ENCODE assay signal across 13 mouse cellular contexts in the genomic region with DNA sequence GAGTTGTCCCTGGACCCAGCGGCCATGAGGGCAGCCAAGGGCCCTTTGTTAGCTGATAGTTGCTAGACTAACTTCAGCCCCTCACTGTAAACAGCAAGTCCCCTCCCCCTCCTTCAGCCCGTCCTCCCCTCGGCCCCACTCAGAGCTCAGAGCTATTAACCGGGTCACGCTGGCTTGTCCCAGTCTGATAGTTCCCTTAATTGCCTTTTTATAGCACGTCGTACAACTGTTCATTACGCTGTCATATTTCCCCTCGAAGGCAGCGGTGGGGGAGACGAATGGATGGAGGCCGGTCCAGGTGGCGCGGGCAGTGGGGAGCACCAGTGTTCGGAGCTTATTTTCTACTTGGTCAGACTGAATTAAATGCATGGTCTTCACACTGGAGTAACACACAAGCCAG. TPM values are rescaled to one million over a fixed set of nuclear protein-coding genes. Genes with fewer than 3 reads are reported as not detected.
A peak's percentile ranks its signal among the peaks of the same experiment; 100 is the strongest.
DNase-seq lines count a peak whose midpoint lies in the region; ATAC-seq and TF ChIP-seq lines count a peak whose summit lies in the region.
"Had no signal": no experiment of that assay in that cellular context is flagged by ENCODE, and none has a peak within 500 bp of the region (broad histone marks: within the 10 kb centered on the region; RNA-seq: fewer than 3 reads in every experiment).

No protein-coding gene starts in this region.

- no peak for DNase-seq in liver, postnatal 0 days
- no peak for DNase-seq in urinary bladder, postnatal 4 days (ENCODE audit: low spot score in 2 of 2)
- no peak for DNase-seq in cerebellum, adult 9-10 months
- DNase-seq: cerebellum, postnatal 25 days; heart, postnatal 4 days; kidney, adult 9 months had no signal

- no peak overlapping the region for H3K4me2 ChIP-seq in liver, embryonic 12.5 days
- no peak overlapping the region for H3K4me2 ChIP-seq in liver, postnatal 0 days (ENCODE audit: low read depth, low read length)
- peak overlapping the region; percentile 43 for H3K4me2 ChIP-seq in forebrain, embryonic 16.5 days (ENCODE audit: low read length)
- H3K4me2 ChIP-seq in hindbrain, embryonic 16.5 days (ENCODE audit: low read length): peak overlapping the region; percentile 24
- H3K4me2 ChIP-seq in neural tube, embryonic 13.5 days: peak overlapping the region; percentile 59
- H3K4me2 ChIP-seq: stomach, embryonic 15.5 days had no signal

- ATAC-seq in liver, embryonic 12.5 days: peak; percentile 45; the same call in 1 of the 2 replicates
- no peak for ATAC-seq in liver, postnatal 0 days
- ATAC-seq in forebrain, embryonic 16.5 days: peak; percentile 35
- peak; percentile 62 for ATAC-seq in hindbrain, embryonic 16.5 days
- ATAC-seq in neural tube, embryonic 13.5 days (ENCODE audit: low read depth): peak; percentile 59
- ATAC-seq: lung, postnatal 0 days had no signal

- no peaks in the 10 kb centered on the region for H3K36me3 ChIP-seq in liver, embryonic 12.5 days
- no peaks in the 10 kb centered on the region for H3K36me3 ChIP-seq in liver, postnatal 0 days (replicated peaks; ENCODE audit: insufficient read depth, low read length)
- H3K36me3 ChIP-seq in forebrain, embryonic 16.5 days (ENCODE audit: control insufficient read depth, insufficient read depth): no peaks in the 10 kb centered on the region
- no peaks in the 10 kb centered on the region for H3K36me3 ChIP-seq in hindbrain, embryonic 16.5 days (ENCODE audit: control insufficient read depth, insufficient read depth, low read length)
- no peaks in the 10 kb centered on the region for H3K36me3 ChIP-seq in neural tube, embryonic 13.5 days
- H3K36me3 ChIP-seq: heart, embryonic 10.5 days; stomach, embryonic 15.5 days had no signal

- no peaks in the 10 kb centered on the region for H3K9me3 ChIP-seq in liver, embryonic 12.5 days (replicated peaks)
- no peaks in the 10 kb centered on the region for H3K9me3 ChIP-seq in liver, postnatal 0 days (ENCODE audit: low read length)
- H3K9me3 ChIP-seq in forebrain, embryonic 16.5 days (ENCODE audit: control insufficient read depth, low read length): no peaks in the 10 kb centered on the region
- no peaks in the 10 kb centered on the region for H3K9me3 ChIP-seq in hindbrain, embryonic 16.5 days (ENCODE audit: control insufficient read depth, low read length)
- H3K9me3 ChIP-seq in neural tube, embryonic 13.5 days: no peaks in the 10 kb centered on the region
- H3K9me3 ChIP-seq: heart, embryonic 10.5 days; stomach, embryonic 15.5 days had no signal

- H3K4me1 ChIP-seq in liver, embryonic 12.5 days: peaks cover 16% of the 10 kb centered on the region
- peaks cover 5% of the 10 kb centered on the region; the same call in 1 of the 2 replicates for H3K4me1 ChIP-seq in liver, postnatal 0 days (ENCODE audit: insufficient read depth)
- peaks cover 31% of the 10 kb centered on the region for H3K4me1 ChIP-seq in forebrain, embryonic 16.5 days (replicated peaks; ENCODE audit: control insufficient read depth, insufficient read depth, low read length)
- H3K4me1 ChIP-seq in hindbrain, embryonic 16.5 days (ENCODE audit: control insufficient read depth, insufficient read depth, low read depth, low read length): peaks cover 4% of the 10 kb centered on the region; the same call in 1 of the 2 replicates
- H3K4me1 ChIP-seq in neural tube, embryonic 13.5 days (replicated peaks): peaks cover 45% of the 10 kb centered on the region
- H3K4me1 ChIP-seq: stomach, embryonic 15.5 days had no signal

- TF ChIP-seq EP300 in liver, postnatal 0 days (IDR thresholded peaks at IDR 0.05; ENCODE audit: low read depth): no peak

- no peak for TF ChIP-seq CTCF in liver, postnatal 0 days (IDR thresholded peaks at IDR 0.05; ENCODE audit: low read depth)

- no peak overlapping the region for H3K27ac ChIP-seq in liver, embryonic 12.5 days
- no peak overlapping the region for H3K27ac ChIP-seq in liver, postnatal 0 days (ENCODE audit: low read depth)
- peak overlapping the region; percentile 57; the same call in 1 of the 2 replicates for H3K27ac ChIP-seq in forebrain, embryonic 16.5 days (ENCODE audit: low read length)
- no peak overlapping the region for H3K27ac ChIP-seq in hindbrain, embryonic 16.5 days (ENCODE audit: low read depth, low read length)
- H3K27ac ChIP-seq in neural tube, embryonic 13.5 days (replicated peaks): peak overlapping the region; percentile 95
- H3K27ac ChIP-seq: heart, embryonic 10.5 days; stomach, embryonic 15.5 days had no signal

- no peak overlapping the region for H3K9ac ChIP-seq in liver, embryonic 12.5 days
- H3K9ac ChIP-seq in liver, postnatal 0 days (replicated peaks): no peak overlapping the region
- H3K9ac ChIP-seq in forebrain, embryonic 16.5 days (replicated peaks; ENCODE audit: low read depth, low read length): peak overlapping the region; percentile 9
- H3K9ac ChIP-seq in hindbrain, embryonic 16.5 days (ENCODE audit: low read depth, low read length): 0 out of 2 replicates have a peak overlapping the region, but pooled peaks have one; percentile 15
- H3K9ac ChIP-seq in neural tube, embryonic 13.5 days: peak overlapping the region; percentile 34
- H3K9ac ChIP-seq: stomach, embryonic 15.5 days had no signal

- peaks cover 88% of the 10 kb centered on the region for H3K27me3 ChIP-seq in liver, embryonic 12.5 days (replicated peaks)
- peaks cover 19% of the 10 kb centered on the region for H3K27me3 ChIP-seq in liver, postnatal 0 days (ENCODE audit: insufficient read depth, low read length)
- peaks cover 11% of the 10 kb centered on the region for H3K27me3 ChIP-seq in forebrain, embryonic 16.5 days (replicated peaks; ENCODE audit: control insufficient read depth, insufficient read depth, low read length)
- peaks cover 8% of the 10 kb centered on the region for H3K27me3 ChIP-seq in hindbrain, embryonic 16.5 days (replicated peaks; ENCODE audit: control insufficient read depth, insufficient read depth, low read length)
- H3K27me3 ChIP-seq in neural tube, embryonic 13.5 days: peaks cover 91% of the 10 kb centered on the region

- WGBS in liver, embryonic 12.5 days (ENCODE audit: insufficient replicate concordance): 40% methylated on average over 15 of the region's 15 CpGs
- WGBS in liver, postnatal 0 days (ENCODE audit: insufficient replicate concordance): 27% methylated on average over 15 of the region's 15 CpGs
- whole genome bisulfite sequencing in forebrain, embryonic 16.5 days: 17% methylated on average over 15 of the region's 15 CpGs
- 14% methylated on average over 15 of the region's 15 CpGs for WGBS in hindbrain, embryonic 16.5 days
- WGBS in neural tube, embryonic 13.5 days: 5% methylated on average over 15 of the region's 15 CpGs

- H3K4me3 ChIP-seq in liver, embryonic 12.5 days: no peak overlapping the region
- no peak overlapping the region for H3K4me3 ChIP-seq in liver, postnatal 0 days (ENCODE audit: low read depth, low read length)
- H3K4me3 ChIP-seq in forebrain, embryonic 16.5 days (replicated peaks; ENCODE audit: low read length): peak overlapping the region; percentile 16
- H3K4me3 ChIP-seq in hindbrain, embryonic 16.5 days (ENCODE audit: low read length): no peak overlapping the region
- H3K4me3 ChIP-seq in neural tube, embryonic 13.5 days: peak overlapping the region; percentile 15
- H3K4me3 ChIP-seq: heart, embryonic 10.5 days; stomach, embryonic 15.5 days had no signal

RNA-seq across cellular contexts. Expression of gene Slc32a1, which starts 7.9 kb away (rescaled TPM):
- polyA plus RNA-seq in liver, embryonic 12.5 days (2016; fragmentation: Nextera tagmentation; extraction: Ambion mirVana): not detected in 2 replicates
- polyA plus RNA-seq in liver, postnatal 0 days (2015; fragmentation: Nextera tagmentation; extraction: Ambion mirVana): not detected in 2 replicates
- polyA plus RNA-seq in forebrain, embryonic 16.5 days (2015; fragmentation: Nextera tagmentation; extraction: Ambion mirVana): 5.9 and 7.7 TPM in 2 replicates
- polyA plus RNA-seq in hindbrain, embryonic 16.5 days (2015; fragmentation: Nextera tagmentation; extraction: Ambion mirVana): 10.4 and 15.0 TPM in 2 replicates
- polyA plus RNA-seq in neural tube, embryonic 13.5 days (2015; fragmentation: Nextera tagmentation; extraction: Ambion mirVana): 6.2 and 7.4 TPM in 2 replicates
- polyA plus RNA-seq: heart, embryonic 10.5 days; lung, postnatal 0 days; stomach, embryonic 15.5 days had no signal

RNA-seq across cellular contexts. Expression of gene Actr5, which starts 22.0 kb away (rescaled TPM):
- 12.5 and 13.3 TPM in 2 replicates for polyA plus RNA-seq in liver, embryonic 12.5 days (2016; fragmentation: Nextera tagmentation; extraction: Ambion mirVana)
- polyA plus RNA-seq in liver, postnatal 0 days (2015; fragmentation: Nextera tagmentation; extraction: Ambion mirVana): 2.8 and 3.1 TPM in 2 replicates
- polyA plus RNA-seq in forebrain, embryonic 16.5 days (2015; fragmentation: Nextera tagmentation; extraction: Ambion mirVana): 11.3 and 12.3 TPM in 2 replicates
- 6.2 and 12.0 TPM in 2 replicates for polyA plus RNA-seq in hindbrain, embryonic 16.5 days (2015; fragmentation: Nextera tagmentation; extraction: Ambion mirVana)
- polyA plus RNA-seq in neural tube, embryonic 13.5 days (2015; fragmentation: Nextera tagmentation; extraction: Ambion mirVana): 10.5 and 11.1 TPM in 2 replicates

Comparison
In these comparisons a context has a peak if more than half of its experiments do, and no peak if none do; other contexts are left out.
1. H3K27ac ChIP-seq: peak in forebrain, embryonic 16.5 days (single experiment) and neural tube, embryonic 13.5 days (single experiment); none in liver, embryonic 12.5 days (single experiment), liver, postnatal 0 days (single experiment) and hindbrain, embryonic 16.5 days (single experiment).
2. H3K4me2 ChIP-seq: peak in forebrain, embryonic 16.5 days (single experiment), hindbrain, embryonic 16.5 days (single experiment) and neural tube, embryonic 13.5 days (single experiment); none in liver, embryonic 12.5 days (single experiment) and liver, postnatal 0 days (single experiment).
3. H3K4me3 ChIP-seq: peak in forebrain, embryonic 16.5 days (single experiment) and neural tube, embryonic 13.5 days (single experiment); none in liver, embryonic 12.5 days (single experiment), liver, postnatal 0 days (single experiment) and hindbrain, embryonic 16.5 days (single experiment).
4. H3K9ac ChIP-seq: peak in forebrain, embryonic 16.5 days (single experiment), hindbrain, embryonic 16.5 days (single experiment) and neural tube, embryonic 13.5 days (single experiment); none in liver, embryonic 12.5 days (single experiment) and liver, postnatal 0 days (single experiment).